Mouse (Mus musculus) lung, postnatal 4 days (tissue): Measurements from ENCODE around the gene Sesn3.

ENCODE experiments used
- DNase-seq, 2 experiments: peaks; one replicate each; pipeline ENCODE4 v3.0.0; 2021

Sesn3 gene

GRCm38 (mm10) chr9:14362068-14362768 is 87.4 kb downstream of the Sesn3 start:
- DNase-seq = no peak

- DNase-seq = peak in 1 of 2 experiments; percentile 27
Measured at GRCm38 (mm10) chr9:14363540-14363939, 88.7 kb downstream of the Sesn3 start.

- no peak for DNase-seq
Measured at GRCm38 (mm10) chr9:14364719-14365118, 89.9 kb downstream of the Sesn3 start.

GRCm38 (mm10) chr9:14365481-14366125 is 90.7 kb downstream of the Sesn3 start:
- DNase-seq = no peak

GRCm38 (mm10) chr9:14367850-14368249 is 93.0 kb downstream of the Sesn3 start:
- DNase-seq = no peak

- no peak for DNase-seq
Measured at GRCm38 (mm10) chr9:14369271-14369670, 94.4 kb downstream of the Sesn3 start.

GRCm38 (mm10) chr9:14372440-14372839 is 97.6 kb downstream of the Sesn3 start:
- no peak for DNase-seq

- DNase-seq = no peak
Measured at GRCm38 (mm10) chr9:14376149-14376548, 101.3 kb downstream of the Sesn3 start.

GRCm38 (mm10) chr9:14378151-14378550 is 103.3 kb downstream of the Sesn3 start:
- DNase-seq = peak in 1 of 2 experiments; percentile 29

- no peak for DNase-seq
Measured at GRCm38 (mm10) chr9:14379769-14380385, 105.0 kb downstream of the Sesn3 start.

GRCm38 (mm10) chr9:14380386-14381285 is 105.8 kb downstream of the Sesn3 start:
- peak; percentile 91 to 95 for DNase-seq

GRCm38 (mm10) chr9:14381353-14382055 is 106.6 kb downstream of the Sesn3 start, which contains the start of gene Endod1:
Gene Endod1 (minus strand): TSS chr9:14381507.
- DNase-seq = peak; percentile 41 to 55

GRCm38 (mm10) chr9:14382256-14382791 is 107.5 kb downstream of the Sesn3 start:
- no peak for DNase-seq
